Mouse (Mus musculus) forelimb bud, embryonic 11.5 days (tissue): ENCODE measurements at regions not wholly inside any gene's neighbourhood (a gene's known extent, or its start where the extent isn't known, plus 50 kb on each side); places are given as distances from the start of the nearest gene placed in this dataset.

ENCODE experiments used
- DNase-seq: peaks from one replicate; pipeline ENCODE4 v3.0.0-alpha.2; 2012; ENCODE audit warnings: low read depth, low spot score

DNA sequence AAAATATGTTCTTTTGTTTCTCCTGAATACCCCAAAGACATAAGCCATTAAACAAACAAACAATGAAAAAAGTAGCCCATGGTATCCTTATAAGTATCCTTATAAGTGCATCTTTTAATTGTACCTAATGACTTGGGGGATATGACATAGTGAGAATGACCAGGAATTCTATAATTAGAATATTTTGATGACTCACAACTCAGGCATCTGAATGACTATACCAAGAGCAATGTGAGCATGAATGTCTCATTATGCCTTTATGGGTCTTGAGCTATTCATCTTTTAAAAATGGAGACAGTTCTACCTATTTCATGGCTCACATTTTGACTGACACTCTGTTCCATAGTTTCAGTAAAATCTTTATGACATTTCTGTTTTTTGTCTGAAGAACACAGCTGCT is 423.3 kb downstream of the Kcna4 start:
- no peak for DNase-seq

GRCm38 (mm10) chr2:107729469-107729868 is 439.0 kb downstream of the Kcna4 start:
- peak; percentile 9 for DNase-seq

GRCm38 (mm10) chr2:107734291-107734690 is 443.9 kb downstream of the Kcna4 start:
- DNase-seq = no peak

DNA sequence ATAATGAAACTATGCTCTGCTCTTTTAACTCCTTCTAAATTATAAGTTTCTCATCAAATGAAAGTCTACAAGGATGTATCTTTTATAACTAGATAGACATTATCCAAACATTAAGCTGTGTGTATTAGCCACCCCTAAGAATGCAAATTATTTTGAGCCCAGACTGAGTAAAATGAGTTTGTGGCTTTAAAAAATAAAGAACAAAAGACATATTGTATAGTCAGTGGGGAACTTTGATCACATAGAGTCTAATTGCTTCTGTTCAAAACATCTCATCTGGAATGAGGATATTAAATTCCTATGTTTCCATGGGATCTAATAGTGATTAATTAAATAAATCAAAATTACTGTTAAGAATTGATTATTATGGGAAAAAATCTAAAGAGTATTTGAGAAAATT is 444.3 kb downstream of the Kcna4 start:
- no peak for DNase-seq
